Mouse (Mus musculus): Measurements from ENCODE around the gene Shcbp1l. TPM values are rescaled to one million over a fixed set of nuclear protein-coding genes. Genes with fewer than 3 reads are reported as not detected.
A peak's percentile ranks its signal among the peaks of the same experiment; 100 is the strongest.
"Not testable (repeated sequence)": the region's sequence is repeated elsewhere in the genome, so short reads cannot be mapped to it uniquely, and the experiment has no call there.

Gene Shcbp1l
- total and polyA plus RNA-seq, 2 experiments = not detected

DNA sequence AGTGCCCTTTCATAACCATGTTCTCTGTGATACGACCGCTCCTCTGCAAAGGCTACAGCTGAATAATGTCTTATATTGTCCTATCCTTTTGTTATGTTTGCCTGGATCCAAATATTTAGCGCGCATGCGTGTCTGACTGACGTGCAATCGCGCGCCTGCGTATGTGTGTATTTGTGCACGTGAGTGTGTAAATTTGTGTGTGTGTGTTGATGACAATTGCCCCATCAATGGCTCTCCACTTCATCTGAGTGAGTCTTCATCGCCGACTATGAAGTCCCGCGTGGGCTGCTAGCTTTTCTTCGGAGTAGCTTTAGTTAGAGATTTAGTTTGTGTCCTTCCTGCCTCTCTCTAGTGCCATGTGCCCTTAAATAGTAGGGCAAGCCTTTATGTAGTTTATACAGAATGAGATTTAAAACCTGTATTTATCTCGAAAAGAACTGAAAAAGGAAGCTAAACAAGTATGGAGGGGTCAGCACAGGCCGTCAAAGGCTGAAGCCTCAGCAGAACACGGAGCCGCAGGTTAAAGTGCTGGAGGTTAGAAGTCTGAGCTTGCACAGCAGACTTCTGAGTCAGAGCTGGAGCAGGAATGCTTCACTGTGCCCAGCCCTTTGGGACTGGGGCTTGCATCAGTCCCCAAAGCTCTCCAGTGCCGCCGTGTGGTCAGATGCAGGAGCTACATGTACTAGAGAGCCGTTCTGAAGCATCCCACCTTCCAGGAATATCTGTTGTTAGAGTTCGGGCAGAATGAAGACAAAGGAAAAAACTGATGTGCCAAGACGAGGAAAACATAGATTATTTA, 38.5 kb upstream of the Shcbp1l start:
- no peaks in the 10 kb centered on the region for H3K36me3 ChIP-seq (ENCODE audit: control insufficient read depth, insufficient read depth, low read length)
- WGBS = 52% methylated on average over 25 of the region's 25 CpGs
- no peak overlapping the region for H3K4me3 ChIP-seq (ENCODE audit: insufficient read depth, low read depth, low read length)
- no peak for TF ChIP-seq POLR2A (IDR thresholded peaks at IDR 0.05; ENCODE audit: extremely low read depth, insufficient read depth, low read length)
- TF ChIP-seq CTCF (IDR thresholded peaks at IDR 0.05; ENCODE audit: low read depth, low read length) = peak; percentile 88
- H3K79me2 ChIP-seq (ENCODE audit: control insufficient read depth, insufficient read depth, low read length) = no peaks in the 10 kb centered on the region
- DNase-seq (ENCODE audit: extremely low read depth, low read depth, low spot score) = peak; percentile 56
- no peaks in the 10 kb centered on the region for H3K27me3 ChIP-seq (ENCODE audit: control insufficient read depth, insufficient read depth, low read length)
- H3K4me1 ChIP-seq (ENCODE audit: control insufficient read depth, insufficient read depth, low read length) = no peaks in the 10 kb centered on the region
- H3K9ac ChIP-seq (ENCODE audit: low read depth, low read length) = no peak overlapping the region
- no peak overlapping the region for H3K27ac ChIP-seq (replicated peaks; ENCODE audit: insufficient read depth, low read depth, low read length)

DNA sequence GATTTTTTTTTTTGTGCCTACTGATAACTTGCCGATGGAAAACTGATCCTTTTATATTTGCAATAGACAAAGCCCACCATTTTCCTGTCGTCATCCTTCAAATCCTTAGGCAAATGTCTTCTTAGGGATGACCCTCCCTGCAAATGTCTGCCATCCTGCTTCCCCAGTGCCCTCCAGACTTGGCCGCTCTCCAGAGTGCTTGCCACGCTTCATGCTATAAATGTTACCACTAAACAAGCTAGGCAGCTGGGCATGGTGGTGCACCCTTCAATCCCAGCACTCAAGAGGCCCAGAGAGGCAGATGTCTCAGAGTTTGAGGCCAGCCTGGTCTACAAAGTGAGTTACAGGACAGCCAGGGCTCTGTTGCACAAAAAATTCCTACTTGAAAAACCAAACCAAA, 29.3 kb upstream of the Shcbp1l start:
- DNase-seq (ENCODE audit: extremely low read depth, low read depth, low spot score); H3K4me1 ChIP-seq (ENCODE audit: control insufficient read depth, insufficient read depth, low read length); H3K36me3 ChIP-seq (ENCODE audit: control insufficient read depth, insufficient read depth, low read length); H3K4me3 ChIP-seq (ENCODE audit: insufficient read depth, low read depth, low read length); H3K27me3 ChIP-seq (ENCODE audit: control insufficient read depth, insufficient read depth, low read length); H3K27ac ChIP-seq (replicated peaks; ENCODE audit: insufficient read depth, low read depth, low read length); H3K9ac ChIP-seq (ENCODE audit: low read depth, low read length); H3K79me2 ChIP-seq (ENCODE audit: control insufficient read depth, insufficient read depth, low read length): not testable (repeated sequence)
- WGBS = 90% methylated on average over 4 of the region's 4 CpGs

GRCm38 (mm10) chr1:153401765-153402164, 23.2 kb upstream of the Shcbp1l start:
- WGBS = 2% methylated on average over 7 of the region's 7 CpGs

DNA sequence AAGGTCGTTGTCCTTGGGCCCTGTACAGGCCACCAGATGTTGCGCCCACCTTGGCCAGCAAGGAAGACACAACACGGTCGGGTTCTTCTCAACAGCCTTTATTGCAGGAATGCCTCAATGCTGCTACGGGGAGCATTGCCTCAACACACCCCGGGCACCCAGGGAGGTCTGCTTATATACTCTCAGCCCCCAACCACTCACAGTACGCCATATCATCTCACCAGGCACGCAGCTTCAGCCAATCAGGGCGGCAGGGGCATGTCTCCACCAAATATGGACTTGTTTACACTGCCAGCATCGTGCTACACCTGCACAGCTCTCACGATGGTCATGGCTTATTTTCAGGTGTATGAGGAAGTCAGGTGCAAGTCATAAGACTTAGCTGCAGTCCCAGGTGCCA, 17.3 kb upstream of the Shcbp1l start:
- H3K4me1 ChIP-seq (ENCODE audit: control insufficient read depth, insufficient read depth, low read length); H3K36me3 ChIP-seq (ENCODE audit: control insufficient read depth, insufficient read depth, low read length); H3K27ac ChIP-seq (replicated peaks; ENCODE audit: insufficient read depth, low read depth, low read length); H3K9ac ChIP-seq (ENCODE audit: low read depth, low read length); DNase-seq (ENCODE audit: extremely low read depth, low read depth, low spot score); H3K27me3 ChIP-seq (ENCODE audit: control insufficient read depth, insufficient read depth, low read length); H3K4me3 ChIP-seq (ENCODE audit: insufficient read depth, low read depth, low read length); H3K79me2 ChIP-seq (ENCODE audit: control insufficient read depth, insufficient read depth, low read length): not testable (repeated sequence)
- 89% methylated on average over 11 of the region's 11 CpGs for WGBS

More at GRCm38 (mm10) chr1:153401765-153402164, 23.2 kb upstream of the Shcbp1l start:
- Histone ChIP-seq H3K9ac (ENCODE audit: low read depth, low read length) (no peak overlapping the region), H3K4me3 (ENCODE audit: insufficient read depth, low read depth, low read length) (no peak overlapping the region), H3K27me3 (ENCODE audit: control insufficient read depth, insufficient read depth, low read length) (no peaks in the 10 kb centered on the region), H3K36me3 (ENCODE audit: control insufficient read depth, insufficient read depth, low read length) (no peaks in the 10 kb centered on the region), H3K4me1 (ENCODE audit: control insufficient read depth, insufficient read depth, low read length) (no peaks in the 10 kb centered on the region; the same call in 1 of the 2 replicates), H3K79me2 (ENCODE audit: control insufficient read depth, insufficient read depth, low read length) (no peaks in the 10 kb centered on the region), H3K27ac (replicated peaks; ENCODE audit: insufficient read depth, low read depth, low read length) (no peak overlapping the region)
- TF ChIP-seq POLR2A (IDR thresholded peaks at IDR 0.05; ENCODE audit: extremely low read depth, insufficient read depth, low read length) = no peak
- peak; percentile 85 for TF ChIP-seq CTCF (IDR thresholded peaks at IDR 0.05; ENCODE audit: low read depth, low read length)
- DNase-seq (ENCODE audit: extremely low read depth, low read depth, low spot score) = peak; percentile 32

- H3K36me3 ChIP-seq (ENCODE audit: control insufficient read depth, insufficient read depth, low read length); H3K4me1 ChIP-seq (ENCODE audit: control insufficient read depth, insufficient read depth, low read length); H3K27ac ChIP-seq (replicated peaks; ENCODE audit: insufficient read depth, low read depth, low read length); H3K79me2 ChIP-seq (ENCODE audit: control insufficient read depth, insufficient read depth, low read length); H3K27me3 ChIP-seq (ENCODE audit: control insufficient read depth, insufficient read depth, low read length); H3K9ac ChIP-seq (ENCODE audit: low read depth, low read length); DNase-seq (ENCODE audit: extremely low read depth, low read depth, low spot score); H3K4me3 ChIP-seq (ENCODE audit: insufficient read depth, low read depth, low read length): not testable (repeated sequence)
- 80% methylated on average over 5 of the region's 5 CpGs for WGBS
These were observed 16.7 kb upstream of the Shcbp1l start for GRCm38 (mm10) chr1:153408296-153408695.

DNA sequence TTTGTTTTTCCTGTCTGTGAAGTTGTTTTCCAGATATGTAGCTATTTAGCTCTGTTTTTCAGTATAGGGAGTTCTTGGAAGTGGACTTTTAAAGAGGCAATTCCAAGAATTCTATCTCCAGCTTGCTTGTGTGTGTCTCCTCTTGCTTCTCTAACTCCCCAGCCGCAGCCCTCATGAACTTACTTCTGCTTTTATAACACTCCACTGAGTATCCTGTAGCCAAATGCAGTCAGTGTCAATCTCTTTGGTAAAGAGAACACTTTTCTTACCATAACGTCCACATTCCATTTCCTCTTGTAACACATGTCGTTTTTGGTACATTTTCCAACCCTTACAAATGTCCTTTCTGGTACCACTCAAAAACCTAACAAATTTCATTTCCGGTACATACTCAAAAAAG, 14.0 kb upstream of the Shcbp1l start:
- H3K4me1 ChIP-seq (ENCODE audit: control insufficient read depth, insufficient read depth, low read length); H3K27ac ChIP-seq (replicated peaks; ENCODE audit: insufficient read depth, low read depth, low read length); H3K27me3 ChIP-seq (ENCODE audit: control insufficient read depth, insufficient read depth, low read length); H3K4me3 ChIP-seq (ENCODE audit: insufficient read depth, low read depth, low read length); H3K79me2 ChIP-seq (ENCODE audit: control insufficient read depth, insufficient read depth, low read length); DNase-seq (ENCODE audit: extremely low read depth, low read depth, low spot score); H3K36me3 ChIP-seq (ENCODE audit: control insufficient read depth, insufficient read depth, low read length); H3K9ac ChIP-seq (ENCODE audit: low read depth, low read length): not testable (repeated sequence)
- WGBS = 100% methylated on average over 1 of the region's 4 CpGs

All from liver, adult 2 months (tissue).